ENCODE assay signal across 10 mouse cellular contexts in genomic region chr6:83714221-83715123, GRCm38 (mm10). TPM values are rescaled to one million over a fixed set of nuclear protein-coding genes. Genes with fewer than 3 reads are reported as not detected.
A peak's percentile ranks its signal among the peaks of the same experiment; 100 is the strongest.
DNase-seq lines count a peak whose midpoint lies in the region; ATAC-seq lines count a peak whose summit lies in the region.
"Had no signal": no experiment of that assay in that cellular context is flagged by ENCODE, and none has a peak within 500 bp of the region (broad histone marks: within the 10 kb centered on the region; RNA-seq: fewer than 3 reads in every experiment).

No protein-coding gene starts in this region.

- 0 out of 2 replicates have a peak overlapping the region, but pooled peaks have one; percentile 20 for H3K4me3 ChIP-seq in heart, embryonic 13.5 days
- no peak overlapping the region for H3K4me3 ChIP-seq in heart, embryonic 12.5 days
- H3K4me3 ChIP-seq in lung, embryonic 16.5 days (ENCODE audit: low read length) = no peak overlapping the region
- H3K4me3 ChIP-seq in embryonic facial prominence, embryonic 11.5 days (ENCODE audit: low read depth, low read length) = no peak overlapping the region
- H3K4me3 ChIP-seq in limb, embryonic 10.5 days = peak overlapping the region; percentile 21
- H3K4me3 ChIP-seq: embryonic facial prominence, embryonic 15.5 days; neural tube, embryonic 15.5 days had no signal

- no peaks in the 10 kb centered on the region for H3K36me3 ChIP-seq in heart, embryonic 13.5 days
- no peaks in the 10 kb centered on the region for H3K36me3 ChIP-seq in heart, embryonic 12.5 days
- no peaks in the 10 kb centered on the region for H3K36me3 ChIP-seq in lung, embryonic 16.5 days (ENCODE audit: control insufficient read depth, insufficient read depth, low read length)
- H3K36me3 ChIP-seq in embryonic facial prominence, embryonic 11.5 days (replicated peaks; ENCODE audit: control insufficient read depth, insufficient read depth, low read depth, low read length) = no peaks in the 10 kb centered on the region
- no peaks in the 10 kb centered on the region for H3K36me3 ChIP-seq in limb, embryonic 10.5 days
- H3K36me3 ChIP-seq: embryonic facial prominence, embryonic 15.5 days; neural tube, embryonic 15.5 days had no signal

- DNase-seq in lung, adult 18-20 months = no peak
- DNase-seq in embryonic facial prominence, embryonic 11.5 days (ENCODE audit: low spot score) = peak; percentile 49
- peak; percentile 66 for DNase-seq in limb, embryonic 10.5 days (ENCODE audit: low spot score)
- DNase-seq in spleen, adult 18-20 months = no peak
- DNase-seq: lung, postnatal 10 days had no signal

- H3K4me2 ChIP-seq in heart, embryonic 13.5 days = peak overlapping the region; percentile 34
- no peak overlapping the region; the same call in 1 of the 2 replicates for H3K4me2 ChIP-seq in heart, embryonic 12.5 days
- 0 out of 2 replicates have a peak overlapping the region, but pooled peaks have one; percentile 4 for H3K4me2 ChIP-seq in lung, embryonic 16.5 days (ENCODE audit: low read depth, low read length)
- no peak overlapping the region for H3K4me2 ChIP-seq in embryonic facial prominence, embryonic 11.5 days (ENCODE audit: low read depth, low read length)
- H3K4me2 ChIP-seq: embryonic facial prominence, embryonic 15.5 days; neural tube, embryonic 15.5 days had no signal

- no peaks in the 10 kb centered on the region for H3K9me3 ChIP-seq in heart, embryonic 13.5 days
- H3K9me3 ChIP-seq in heart, embryonic 12.5 days (replicated peaks) = no peaks in the 10 kb centered on the region
- H3K9me3 ChIP-seq in lung, embryonic 16.5 days (ENCODE audit: control insufficient read depth, low read length) = no peaks in the 10 kb centered on the region
- no peaks in the 10 kb centered on the region for H3K9me3 ChIP-seq in embryonic facial prominence, embryonic 11.5 days (replicated peaks; ENCODE audit: control insufficient read depth, low read length)
- no peaks in the 10 kb centered on the region for H3K9me3 ChIP-seq in limb, embryonic 10.5 days (replicated peaks)
- H3K9me3 ChIP-seq: embryonic facial prominence, embryonic 15.5 days; neural tube, embryonic 15.5 days had no signal

- no peak for ATAC-seq in heart, embryonic 13.5 days (ENCODE audit: extremely low read depth, insufficient number of reproducible peaks, low FRiP score, low TSS enrichment)
- ATAC-seq in heart, embryonic 12.5 days (ENCODE audit: insufficient number of reproducible peaks, low FRiP score) = no peak
- ATAC-seq in lung, embryonic 16.5 days (ENCODE audit: low read depth) = peak; percentile 49; the same call in 1 of the 2 replicates
- ATAC-seq in embryonic facial prominence, embryonic 11.5 days (replicated peaks; ENCODE audit: insufficient number of reproducible peaks, low FRiP score, low TSS enrichment, low read depth) = no peak

- 2% methylated on average over 34 of the region's 34 CpGs for WGBS in heart, embryonic 13.5 days
- 1% methylated on average over 34 of the region's 34 CpGs for WGBS in heart, embryonic 12.5 days
- 2% methylated on average over 34 of the region's 34 CpGs for WGBS in lung, embryonic 16.5 days
- WGBS in embryonic facial prominence, embryonic 11.5 days = under 1% methylated on average over 34 of the region's 34 CpGs
- WGBS in limb, embryonic 10.5 days = under 1% methylated on average over 34 of the region's 34 CpGs

- peaks cover 38% of the 10 kb centered on the region for H3K4me1 ChIP-seq in heart, embryonic 13.5 days
- peaks cover 30% of the 10 kb centered on the region for H3K4me1 ChIP-seq in heart, embryonic 12.5 days (replicated peaks)
- peaks cover 14% of the 10 kb centered on the region for H3K4me1 ChIP-seq in lung, embryonic 16.5 days (replicated peaks; ENCODE audit: control insufficient read depth, insufficient read depth, low read length)
- no peaks in the 10 kb centered on the region; the same call in 1 of the 2 replicates for H3K4me1 ChIP-seq in embryonic facial prominence, embryonic 11.5 days (ENCODE audit: control insufficient read depth, insufficient read depth, low read length)
- peaks cover 57% of the 10 kb centered on the region for H3K4me1 ChIP-seq in limb, embryonic 10.5 days

- H3K27me3 ChIP-seq in heart, embryonic 13.5 days (replicated peaks) = peaks cover 99% of the 10 kb centered on the region
- H3K27me3 ChIP-seq in heart, embryonic 12.5 days (replicated peaks) = peaks cover 94% of the 10 kb centered on the region
- peaks cover 93% of the 10 kb centered on the region for H3K27me3 ChIP-seq in lung, embryonic 16.5 days (ENCODE audit: control insufficient read depth, insufficient read depth, low read depth, low read length)
- H3K27me3 ChIP-seq in embryonic facial prominence, embryonic 11.5 days (ENCODE audit: control insufficient read depth, insufficient read depth, low read length) = peaks cover 82% of the 10 kb centered on the region
- peaks cover 100% of the 10 kb centered on the region for H3K27me3 ChIP-seq in limb, embryonic 10.5 days (ENCODE audit: low read depth, poor library complexity, severe bottlenecking)

- H3K27ac ChIP-seq in heart, embryonic 13.5 days (replicated peaks) = no peak overlapping the region
- no peak overlapping the region for H3K27ac ChIP-seq in heart, embryonic 12.5 days (ENCODE audit: poor library complexity, severe bottlenecking)
- no peak overlapping the region for H3K27ac ChIP-seq in lung, embryonic 16.5 days (ENCODE audit: low read length)
- H3K27ac ChIP-seq in embryonic facial prominence, embryonic 11.5 days (replicated peaks; ENCODE audit: low read depth, low read length) = no peak overlapping the region
- no peak overlapping the region for H3K27ac ChIP-seq in limb, embryonic 10.5 days
- H3K27ac ChIP-seq: embryonic facial prominence, embryonic 15.5 days; neural tube, embryonic 15.5 days had no signal

- H3K9ac ChIP-seq in heart, embryonic 13.5 days = no peak overlapping the region
- H3K9ac ChIP-seq in heart, embryonic 12.5 days = no peak overlapping the region
- no peak overlapping the region for H3K9ac ChIP-seq in lung, embryonic 16.5 days (ENCODE audit: low read length)
- no peak overlapping the region for H3K9ac ChIP-seq in embryonic facial prominence, embryonic 11.5 days (replicated peaks; ENCODE audit: low read length)
- H3K9ac ChIP-seq: embryonic facial prominence, embryonic 15.5 days; neural tube, embryonic 15.5 days had no signal

RNA-seq across cellular contexts. Expression of gene Vax2, which starts 3.4 kb away (rescaled TPM):
- polyA plus RNA-seq in heart, embryonic 13.5 days (2015; fragmentation: Nextera tagmentation; extraction: Ambion mirVana) = not detected in 2 replicates
- 0.14 TPM in 1 of 2 replicates, not detected in the other for polyA plus RNA-seq in heart, embryonic 12.5 days (2016; fragmentation: Nextera tagmentation; extraction: Ambion mirVana)
- polyA plus RNA-seq in lung, embryonic 16.5 days (2015; fragmentation: Nextera tagmentation; extraction: Ambion mirVana) = not detected in 2 replicates
- polyA plus RNA-seq in embryonic facial prominence, embryonic 11.5 days (2014; fragmentation: Nextera tagmentation; extraction: Ambion mirVana) = 2.0 and 8.4 TPM in 2 replicates
- 6.3 and 10.7 TPM in 2 replicates for polyA plus RNA-seq in limb, embryonic 10.5 days (2016; fragmentation: Nextera tagmentation; extraction: Ambion mirVana)
- polyA plus RNA-seq: neural tube, embryonic 15.5 days had no signal

RNA-seq across cellular contexts. Expression of gene Atp6v1b1, which starts 28.3 kb away (rescaled TPM):
- not detected in 2 replicates for polyA plus RNA-seq in heart, embryonic 13.5 days (2015; fragmentation: Nextera tagmentation; extraction: Ambion mirVana)
- not detected in 2 replicates for polyA plus RNA-seq in heart, embryonic 12.5 days (2016; fragmentation: Nextera tagmentation; extraction: Ambion mirVana)
- 1.4 TPM in 2 replicates for polyA plus RNA-seq in lung, embryonic 16.5 days (2015; fragmentation: Nextera tagmentation; extraction: Ambion mirVana)
- polyA plus RNA-seq in embryonic facial prominence, embryonic 11.5 days (2014; fragmentation: Nextera tagmentation; extraction: Ambion mirVana) = 0.22 TPM in 1 of 2 replicates, not detected in the other
- not detected in 2 replicates for polyA plus RNA-seq in limb, embryonic 10.5 days (2016; fragmentation: Nextera tagmentation; extraction: Ambion mirVana)
- polyA plus RNA-seq: neural tube, embryonic 15.5 days had no signal

RNA-seq across cellular contexts. Expression of gene Cd207, which starts 36.8 kb away (rescaled TPM):
- 0.09 TPM in 1 of 2 replicates, not detected in the other for polyA plus RNA-seq in heart, embryonic 13.5 days (2015; fragmentation: Nextera tagmentation; extraction: Ambion mirVana)
- polyA plus RNA-seq in heart, embryonic 12.5 days (2016; fragmentation: Nextera tagmentation; extraction: Ambion mirVana) = not detected in 2 replicates
- polyA plus RNA-seq in lung, embryonic 16.5 days (2015; fragmentation: Nextera tagmentation; extraction: Ambion mirVana) = not detected in 2 replicates
- not detected in 2 replicates for polyA plus RNA-seq in embryonic facial prominence, embryonic 11.5 days (2014; fragmentation: Nextera tagmentation; extraction: Ambion mirVana)
- polyA plus RNA-seq in limb, embryonic 10.5 days (2016; fragmentation: Nextera tagmentation; extraction: Ambion mirVana) = not detected in 2 replicates
- polyA plus RNA-seq: embryonic facial prominence, embryonic 15.5 days; neural tube, embryonic 15.5 days had no signal

RNA-seq across cellular contexts. Expression of gene Ankrd53, which starts 48.0 kb away (rescaled TPM):
- polyA plus RNA-seq in heart, embryonic 13.5 days (2015; fragmentation: Nextera tagmentation; extraction: Ambion mirVana) = not detected in 2 replicates
- not detected in 2 replicates for polyA plus RNA-seq in heart, embryonic 12.5 days (2016; fragmentation: Nextera tagmentation; extraction: Ambion mirVana)
- 0.14 TPM in 1 of 2 replicates, not detected in the other for polyA plus RNA-seq in lung, embryonic 16.5 days (2015; fragmentation: Nextera tagmentation; extraction: Ambion mirVana)
- not detected in 2 replicates for polyA plus RNA-seq in embryonic facial prominence, embryonic 11.5 days (2014; fragmentation: Nextera tagmentation; extraction: Ambion mirVana)
- 0.16 and 0.28 TPM in 2 replicates for polyA plus RNA-seq in limb, embryonic 10.5 days (2016; fragmentation: Nextera tagmentation; extraction: Ambion mirVana)
- polyA plus RNA-seq: embryonic facial prominence, embryonic 15.5 days had no signal

RNA-seq across cellular contexts. Expression of gene Clec4f, which starts 58.5 kb away (rescaled TPM):
- polyA plus RNA-seq in heart, embryonic 13.5 days (2015; fragmentation: Nextera tagmentation; extraction: Ambion mirVana) = 0.23 and 0.27 TPM in 2 replicates
- 0.33 and 0.40 TPM in 2 replicates for polyA plus RNA-seq in heart, embryonic 12.5 days (2016; fragmentation: Nextera tagmentation; extraction: Ambion mirVana)
- polyA plus RNA-seq in lung, embryonic 16.5 days (2015; fragmentation: Nextera tagmentation; extraction: Ambion mirVana) = 0.08 and 0.35 TPM in 2 replicates
- polyA plus RNA-seq in embryonic facial prominence, embryonic 11.5 days (2014; fragmentation: Nextera tagmentation; extraction: Ambion mirVana) = not detected in 2 replicates
- not detected in 2 replicates for polyA plus RNA-seq in limb, embryonic 10.5 days (2016; fragmentation: Nextera tagmentation; extraction: Ambion mirVana)
- polyA plus RNA-seq: embryonic facial prominence, embryonic 15.5 days; neural tube, embryonic 15.5 days had no signal

Comparison
In these comparisons a context has a peak if more than half of its experiments do, and no peak if none do; other contexts are left out.
1. H3K4me2 ChIP-seq: peak in heart, embryonic 13.5 days (single experiment) and lung, embryonic 16.5 days (single experiment); none in heart, embryonic 12.5 days (single experiment) and embryonic facial prominence, embryonic 11.5 days (single experiment).
2. H3K4me3 ChIP-seq: peak in heart, embryonic 13.5 days (single experiment) and limb, embryonic 10.5 days (single experiment); none in heart, embryonic 12.5 days (single experiment), lung, embryonic 16.5 days (single experiment) and embryonic facial prominence, embryonic 11.5 days (single experiment).
3. DNase-seq: peak in embryonic facial prominence, embryonic 11.5 days (single experiment) and limb, embryonic 10.5 days (single experiment); none in lung, adult 18-20 months (0 of 2) and spleen, adult 18-20 months (0 of 2).